Mouse (Mus musculus) adrenal gland, adult 18-20 months (tissue): Measurements from ENCODE around the gene Med9. TPM values are rescaled to one million over a fixed set of nuclear protein-coding genes. Genes with fewer than 3 reads are reported as not detected.
A peak's percentile ranks its signal among the peaks of the same experiment; 100 is the strongest.

Experiments
- DNase-seq, 2 experiments: peaks; one replicate each; pipeline ENCODE4 v3.0.0; 2021 to 2022; ENCODE audit warnings: low spot score in 2 of 2
- long read RNA-seq, 2 experiments: library from polyadenylated mRNA; stranded (forward); transcript quantifications; one replicate each; pipeline ENCODE4 v2.0.0; 2021
- total RNA-seq, 2 experiments: library from RNA; stranded (reverse); gene quantifications; 1 replicate in 1 of 2; 2 replicates in 1 of 2; pipeline ENCODE4 v1.2.3; 2021

Med9 gene
- total RNA-seq, result 10 to 100 TPM; 23.3 to 24.3 TPM
- long read RNA-seq, experiment 1, transcript Med9-201 (2 exons, 1,920 nt), result major isoform, 17 of 18 reads
- long read RNA-seq, experiment 1, partial matches to known transcripts, result 0 of 18 reads
- long read RNA-seq, experiment 1, other reads (novel, unspliced or antisense), result 1 of 18 reads
- long read RNA-seq, experiment 2, transcript Med9-201 (2 exons, 1,920 nt), result major isoform, 96 of 113 reads
- long read RNA-seq, experiment 2, partial matches to known transcripts, result 0 of 113 reads
- long read RNA-seq, experiment 2, other reads (novel, unspliced or antisense), result 17 of 113 reads

GRCm38 (mm10) chr11:59947752-59948400 is at the start of gene Med9:
TSS of gene Med9 (plus strand) at chr11:59948206.
- peak; percentile 96 to 97 for DNase-seq

- no peak for DNase-seq
Measured at GRCm38 (mm10) chr11:59899711-59900685, 48.0 kb upstream of the Med9 start.

GRCm38 (mm10) chr11:59900995-59901394 is 47.0 kb upstream of the Med9 start:
- DNase-seq, result no peak

- DNase-seq, result peak; percentile 38 to 41
Measured at GRCm38 (mm10) chr11:59902045-59902726, 45.8 kb upstream of the Med9 start.

GRCm38 (mm10) chr11:59906521-59907123 is 41.4 kb upstream of the Med9 start:
- DNase-seq, result no peak

GRCm38 (mm10) chr11:59908446-59908845 is 39.6 kb upstream of the Med9 start:
- no peak for DNase-seq

GRCm38 (mm10) chr11:59910586-59910985 is 37.4 kb upstream of the Med9 start:
- no peak for DNase-seq

GRCm38 (mm10) chr11:59911523-59911922 is 36.5 kb upstream of the Med9 start:
- no peak for DNase-seq

GRCm38 (mm10) chr11:59913702-59914101 is 34.3 kb upstream of the Med9 start:
- DNase-seq, result no peak

- no peak for DNase-seq
Measured at GRCm38 (mm10) chr11:59918014-59918413, 30.0 kb upstream of the Med9 start.

- DNase-seq, result no peak
Measured at GRCm38 (mm10) chr11:59919401-59919800, 28.6 kb upstream of the Med9 start.

GRCm38 (mm10) chr11:59920331-59920730 is 27.7 kb upstream of the Med9 start:
- DNase-seq, result no peak

GRCm38 (mm10) chr11:59921265-59921664 is 26.7 kb upstream of the Med9 start:
- no peak for DNase-seq

GRCm38 (mm10) chr11:59930031-59930430 is 18.0 kb upstream of the Med9 start:
- DNase-seq, result no peak

- DNase-seq, result no peak
Measured at GRCm38 (mm10) chr11:59932560-59933337, 15.3 kb upstream of the Med9 start.

GRCm38 (mm10) chr11:59933943-59934342 is 14.1 kb upstream of the Med9 start:
- no peak for DNase-seq

GRCm38 (mm10) chr11:59937023-59937422 is 11.0 kb upstream of the Med9 start:
- DNase-seq, result no peak

GRCm38 (mm10) chr11:59937615-59938014 is 10.4 kb upstream of the Med9 start:
- DNase-seq, result no peak

GRCm38 (mm10) chr11:59939821-59940220 is 8.2 kb upstream of the Med9 start:
- DNase-seq, result no peak

GRCm38 (mm10) chr11:59940645-59941044 is 7.4 kb upstream of the Med9 start:
- no peak for DNase-seq
